Mouse (Mus musculus) brain, embryonic 14.5 days (tissue): ENCODE measurements at regions not wholly inside any gene's neighbourhood (a gene's known extent, or its start where the extent isn't known, plus 50 kb on each side); places are given as distances from the start of the nearest gene placed in this dataset.

Source experiments
- CTCF ChIP-seq: fragments of 200-500 bp; IDR thresholded peaks from 2 replicates; pipeline ENCODE4 v1.5.1; 2012; ENCODE audit warnings: inconsistent platforms, mild to moderate bottlenecking, moderate library complexity, borderline replicate concordance; ENCODE audit not compliant: insufficient read depth, insufficient read length; ENCODE audit errors: extremely low read depth
- POLR2A ChIP-seq: fragments of 200-500 bp; IDR thresholded peaks from 2 replicates; pipeline ENCODE4 v1.6.1; 2012; ENCODE audit warnings: mild to moderate bottlenecking, inconsistent platforms, borderline replicate concordance; ENCODE audit not compliant: poor library complexity, insufficient read depth, insufficient read length, severe bottlenecking; ENCODE audit errors: extremely low read depth

- TF ChIP-seq POLR2A (no peak), CTCF (no peak)
Observed at GRCm38 (mm10) chr14:111116600-111116999, 361.7 kb upstream of the Slitrk6 start.
